Mouse (Mus musculus): ENCODE data around the gene Pcca. TPM values are rescaled to one million over a fixed set of nuclear protein-coding genes. Genes with fewer than 3 reads are reported as not detected.
A peak's percentile ranks its signal among the peaks of the same experiment; 100 is the strongest.

Pcca gene
- polyA plus RNA-seq (2016; fragmentation: Nextera tagmentation; extraction: Ambion mirVana) = 32.2 and 33.5 TPM in 2 replicates

- Histone ChIP-seq H3K27me3 (no peaks in the 10 kb centered on the region), H3K9me3 (no peaks in the 10 kb centered on the region), H3K4me1 (peaks cover 15% of the 10 kb centered on the region), H3K4me2 (replicated peaks) (peak within 1 kb of the TSS; percentile 70), H3K27ac (replicated peaks) (no peak within 1 kb of the TSS), H3K36me3 (no peaks in the 10 kb centered on the region), H3K9ac (replicated peaks) (peak within 1 kb of the TSS; percentile 59), H3K4me3 (peak within 1 kb of the TSS; percentile 65)
- peak; percentile 100 for ATAC-seq (ENCODE audit: low FRiP score, low read depth)
- 2% methylated on average over 54 of the region's 54 CpGs for WGBS
Measured at GRCm38 (mm10) chr14:122534017-122534924, at the start of gene Pcca. TSS of gene Pcca (plus strand) at chr14:122534324.

DNA sequence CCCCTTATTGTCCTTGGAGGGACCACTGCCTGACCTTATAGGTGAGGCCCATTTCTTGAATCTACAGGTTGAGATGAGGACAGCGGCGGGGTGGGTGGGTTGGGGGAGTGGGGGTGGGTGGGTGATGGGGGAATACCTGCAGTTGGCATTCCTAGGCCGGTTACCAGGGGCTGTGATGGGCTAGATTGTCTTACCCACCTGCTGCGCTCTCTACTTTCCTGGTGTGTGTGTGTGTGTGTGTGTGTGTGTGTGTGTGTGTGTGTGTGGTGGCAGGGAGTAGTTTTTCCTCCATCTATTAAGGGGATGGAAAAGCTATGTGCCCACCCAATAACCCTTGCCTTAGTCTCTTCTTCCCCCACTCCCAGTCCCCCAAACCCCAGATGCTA is 49.7 kb upstream of the Pcca start:
- peak overlapping the region; percentile 71 for H3K4me2 ChIP-seq (replicated peaks)
- H3K9me3 ChIP-seq = no peaks in the 10 kb centered on the region
- H3K4me3 ChIP-seq = peak overlapping the region; percentile 15; the same call in 1 of the 2 replicates
- ATAC-seq (ENCODE audit: low FRiP score, low read depth) = no peak
- H3K36me3 ChIP-seq = no peaks in the 10 kb centered on the region
- peak overlapping the region; percentile 58 for H3K27ac ChIP-seq (replicated peaks)
- peaks cover 33% of the 10 kb centered on the region; the same call in 1 of the 2 replicates for H3K4me1 ChIP-seq
- peaks cover 63% of the 10 kb centered on the region for H3K27me3 ChIP-seq
- H3K9ac ChIP-seq (replicated peaks) = no peak overlapping the region
- WGBS = 11% methylated on average over 4 of the region's 4 CpGs

DNA sequence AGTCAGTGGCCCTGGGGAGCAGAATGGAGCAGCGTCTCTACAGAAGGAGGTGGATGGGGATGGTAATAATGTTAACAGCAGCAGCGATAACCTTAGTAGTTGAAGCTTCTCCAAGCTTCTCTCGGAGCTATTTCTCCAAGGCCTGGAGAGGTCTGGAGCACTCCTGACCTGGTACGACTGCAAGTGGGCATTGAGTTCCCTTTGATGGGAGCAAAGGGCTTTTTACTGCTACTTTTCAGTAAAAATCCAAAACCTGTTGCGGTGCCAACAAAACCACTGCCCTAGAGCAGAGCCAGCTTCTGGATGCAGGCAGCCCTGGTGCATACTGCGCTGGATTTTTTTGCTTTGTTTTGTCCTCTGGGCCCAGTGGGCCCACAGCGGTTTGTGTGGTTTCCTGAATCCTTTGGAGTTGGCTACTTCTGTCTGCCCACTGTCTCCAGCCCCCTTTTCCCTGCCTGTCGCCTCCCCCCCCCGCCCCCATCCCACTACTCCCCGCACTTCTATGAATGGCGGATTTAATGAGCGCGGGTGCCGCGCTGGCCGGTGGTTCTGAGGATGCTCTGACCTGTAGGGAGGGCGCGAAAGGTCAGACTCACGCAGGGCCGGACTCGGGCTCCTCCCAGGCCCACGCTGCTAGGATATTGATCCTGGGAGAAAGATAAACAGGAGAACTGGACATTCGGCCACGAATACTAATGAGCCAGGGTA is 49.1 kb upstream of the Pcca start:
- H3K4me2 ChIP-seq (replicated peaks) = peak overlapping the region; percentile 71
- H3K27me3 ChIP-seq = peaks cover 66% of the 10 kb centered on the region
- peak; percentile 16; the same call in 1 of the 2 replicates for ATAC-seq (ENCODE audit: low FRiP score, low read depth)
- peak overlapping the region; percentile 58 for H3K27ac ChIP-seq (replicated peaks)
- peaks cover 37% of the 10 kb centered on the region for H3K4me1 ChIP-seq
- no peaks in the 10 kb centered on the region for H3K9me3 ChIP-seq
- peak overlapping the region; percentile 10 for H3K4me3 ChIP-seq
- WGBS = 0% methylated on average over 24 of the region's 24 CpGs
- no peaks in the 10 kb centered on the region for H3K36me3 ChIP-seq
- H3K9ac ChIP-seq (replicated peaks) = no peak overlapping the region

- Histone ChIP-seq H3K36me3 (no peaks in the 10 kb centered on the region), H3K27me3 (peaks cover 68% of the 10 kb centered on the region), H3K4me1 (peaks cover 44% of the 10 kb centered on the region), H3K9me3 (no peaks in the 10 kb centered on the region), H3K4me2 (replicated peaks) (peak overlapping the region; percentile 71), H3K4me3 (no peak overlapping the region), H3K9ac (replicated peaks) (no peak overlapping the region), H3K27ac (replicated peaks) (peak overlapping the region; percentile 22; the same call in 1 of the 2 replicates)
- 3% methylated on average over 12 of the region's 12 CpGs for WGBS
- no peak for ATAC-seq (ENCODE audit: low FRiP score, low read depth)
Measured at GRCm38 (mm10) chr14:122485635-122486181, 48.4 kb upstream of the Pcca start.

GRCm38 (mm10) chr14:122486611-122487010 is 47.5 kb upstream of the Pcca start:
- WGBS = 18% methylated on average over 1 of the region's 1 CpGs
- Histone ChIP-seq H3K4me3 (no peak overlapping the region), H3K27me3 (peaks cover 70% of the 10 kb centered on the region), H3K4me1 (peaks cover 48% of the 10 kb centered on the region), H3K27ac (replicated peaks) (no peak overlapping the region), H3K36me3 (no peaks in the 10 kb centered on the region), H3K9me3 (no peaks in the 10 kb centered on the region), H3K9ac (replicated peaks) (no peak overlapping the region), H3K4me2 (replicated peaks) (no peak overlapping the region)
- no peak for ATAC-seq (ENCODE audit: low FRiP score, low read depth)

GRCm38 (mm10) chr14:122487366-122487765 is 46.8 kb upstream of the Pcca start:
- H3K4me2 ChIP-seq (replicated peaks) = peak overlapping the region; percentile 13; the same call in 1 of the 2 replicates
- H3K27me3 ChIP-seq = peaks cover 65% of the 10 kb centered on the region
- WGBS = 4% methylated on average over 5 of the region's 5 CpGs
- no peak for ATAC-seq (ENCODE audit: low FRiP score, low read depth)
- H3K4me3 ChIP-seq = no peak overlapping the region
- H3K9me3 ChIP-seq = no peaks in the 10 kb centered on the region
- peaks cover 40% of the 10 kb centered on the region for H3K4me1 ChIP-seq
- no peaks in the 10 kb centered on the region for H3K36me3 ChIP-seq
- no peak overlapping the region for H3K27ac ChIP-seq (replicated peaks)
- no peak overlapping the region for H3K9ac ChIP-seq (replicated peaks)

GRCm38 (mm10) chr14:122489041-122489440 is 45.1 kb upstream of the Pcca start:
- under 1% methylated on average over 5 of the region's 5 CpGs for WGBS
- Histone ChIP-seq H3K4me3 (no peak overlapping the region; the same call in 1 of the 2 replicates), H3K27me3 (peaks cover 61% of the 10 kb centered on the region), H3K9ac (replicated peaks) (no peak overlapping the region), H3K9me3 (no peaks in the 10 kb centered on the region), H3K4me2 (replicated peaks) (peak overlapping the region; percentile 24; the same call in 1 of the 2 replicates), H3K27ac (replicated peaks) (no peak overlapping the region), H3K4me1 (peaks cover 33% of the 10 kb centered on the region), H3K36me3 (no peaks in the 10 kb centered on the region)
- ATAC-seq (ENCODE audit: low FRiP score, low read depth) = no peak

- no peak overlapping the region for H3K27ac ChIP-seq (replicated peaks)
- H3K4me2 ChIP-seq (replicated peaks) = peak overlapping the region; percentile 53
- peak overlapping the region; percentile 38 for H3K4me3 ChIP-seq
- H3K9ac ChIP-seq (replicated peaks) = no peak overlapping the region
- H3K36me3 ChIP-seq = no peaks in the 10 kb centered on the region
- 2% methylated on average over 12 of the region's 12 CpGs for WGBS
- H3K27me3 ChIP-seq = peaks cover 59% of the 10 kb centered on the region
- H3K9me3 ChIP-seq = peaks cover 4% of the 10 kb centered on the region; the same call in 1 of the 2 replicates
- H3K4me1 ChIP-seq = peaks cover 28% of the 10 kb centered on the region
- ATAC-seq (ENCODE audit: low FRiP score, low read depth) = no peak
Measured at GRCm38 (mm10) chr14:122489686-122490414, 44.3 kb upstream of the Pcca start.

DNA sequence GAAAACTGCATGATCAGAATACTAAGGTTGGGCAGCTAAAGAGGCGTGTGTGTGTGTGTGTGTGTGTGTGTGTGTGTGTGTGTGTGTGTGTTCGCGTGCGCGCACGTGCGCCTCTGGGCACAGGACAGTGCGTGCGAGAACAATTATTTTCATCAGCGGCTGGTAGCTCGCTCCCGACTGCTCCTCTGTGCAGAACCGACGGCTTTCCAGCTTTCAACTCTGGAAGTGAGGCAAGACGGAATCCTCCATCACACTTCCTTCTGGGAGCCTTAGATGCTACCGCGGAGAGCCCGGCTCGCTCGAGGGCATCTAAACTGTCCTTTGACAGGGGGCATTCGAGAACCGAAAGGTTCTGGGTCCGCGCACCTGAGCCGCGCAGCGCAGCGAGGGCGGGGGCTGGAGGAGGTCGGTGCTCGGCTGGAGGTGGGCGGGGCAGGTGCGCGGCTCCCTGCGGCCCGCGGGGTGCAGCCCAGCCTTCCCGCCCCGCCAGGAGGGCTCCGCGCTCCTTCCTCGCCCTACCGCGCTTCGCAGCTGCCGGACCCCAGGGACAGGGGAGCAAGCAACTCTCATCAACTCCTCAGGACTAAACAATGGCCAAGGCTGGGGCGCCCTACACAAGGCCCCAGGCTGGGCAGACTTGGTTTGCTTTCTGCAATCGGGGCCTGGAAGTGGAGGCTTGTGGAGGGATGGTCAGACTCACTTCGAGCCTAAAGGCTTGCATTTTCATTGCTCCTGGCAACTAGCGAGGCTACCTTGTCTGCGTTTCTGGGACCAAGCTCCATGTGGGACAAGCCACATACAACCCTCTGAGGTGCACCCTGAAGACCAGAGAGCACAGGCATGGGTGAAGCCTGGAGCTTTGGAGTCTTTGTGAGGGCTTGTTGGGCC is 43.4 kb upstream of the Pcca start, which contains the start of gene Gm10837:
Gm10837 (plus strand) TSS at position 146 of the 888 bp plus-strand sequence.
- 0 out of 2 replicates have a peak within 1 kb of the TSS, but pooled peaks have one; percentile 35 for H3K27ac ChIP-seq (replicated peaks)
- ATAC-seq (ENCODE audit: low FRiP score, low read depth) = peak; percentile 82
- H3K4me3 ChIP-seq = peak within 1 kb of the TSS; percentile 38
- WGBS = 1% methylated on average over 49 of the region's 51 CpGs
- peaks cover 52% of the 10 kb centered on the region for H3K27me3 ChIP-seq
- peaks cover 4% of the 10 kb centered on the region; the same call in 1 of the 2 replicates for H3K9me3 ChIP-seq
- no peaks in the 10 kb centered on the region for H3K36me3 ChIP-seq
- H3K9ac ChIP-seq (replicated peaks) = 0 out of 2 replicates have a peak within 1 kb of the TSS, but pooled peaks have one; percentile 28
- peaks cover 20% of the 10 kb centered on the region for H3K4me1 ChIP-seq
- H3K4me2 ChIP-seq (replicated peaks) = peak within 1 kb of the TSS; percentile 53

GRCm38 (mm10) chr14:122491521-122491920 is 42.6 kb upstream of the Pcca start:
- Histone ChIP-seq H3K4me3 (no peak overlapping the region), H3K4me1 (peaks cover 18% of the 10 kb centered on the region), H3K27ac (replicated peaks) (no peak overlapping the region), H3K4me2 (replicated peaks) (no peak overlapping the region), H3K9me3 (peaks cover 4% of the 10 kb centered on the region; the same call in 1 of the 2 replicates), H3K27me3 (peaks cover 50% of the 10 kb centered on the region), H3K36me3 (no peaks in the 10 kb centered on the region), H3K9ac (replicated peaks) (no peak overlapping the region)
- ATAC-seq (ENCODE audit: low FRiP score, low read depth) = no peak
- 63% methylated on average over 6 of the region's 6 CpGs for WGBS
